Mouse (Mus musculus): ENCODE results near the gene Abtb1. TPM values are rescaled to one million over a fixed set of nuclear protein-coding genes. Genes with fewer than 3 reads are reported as not detected.

Abtb1 gene
- polyA plus RNA-seq, 1 experiment: 41.3 TPM

DNA sequence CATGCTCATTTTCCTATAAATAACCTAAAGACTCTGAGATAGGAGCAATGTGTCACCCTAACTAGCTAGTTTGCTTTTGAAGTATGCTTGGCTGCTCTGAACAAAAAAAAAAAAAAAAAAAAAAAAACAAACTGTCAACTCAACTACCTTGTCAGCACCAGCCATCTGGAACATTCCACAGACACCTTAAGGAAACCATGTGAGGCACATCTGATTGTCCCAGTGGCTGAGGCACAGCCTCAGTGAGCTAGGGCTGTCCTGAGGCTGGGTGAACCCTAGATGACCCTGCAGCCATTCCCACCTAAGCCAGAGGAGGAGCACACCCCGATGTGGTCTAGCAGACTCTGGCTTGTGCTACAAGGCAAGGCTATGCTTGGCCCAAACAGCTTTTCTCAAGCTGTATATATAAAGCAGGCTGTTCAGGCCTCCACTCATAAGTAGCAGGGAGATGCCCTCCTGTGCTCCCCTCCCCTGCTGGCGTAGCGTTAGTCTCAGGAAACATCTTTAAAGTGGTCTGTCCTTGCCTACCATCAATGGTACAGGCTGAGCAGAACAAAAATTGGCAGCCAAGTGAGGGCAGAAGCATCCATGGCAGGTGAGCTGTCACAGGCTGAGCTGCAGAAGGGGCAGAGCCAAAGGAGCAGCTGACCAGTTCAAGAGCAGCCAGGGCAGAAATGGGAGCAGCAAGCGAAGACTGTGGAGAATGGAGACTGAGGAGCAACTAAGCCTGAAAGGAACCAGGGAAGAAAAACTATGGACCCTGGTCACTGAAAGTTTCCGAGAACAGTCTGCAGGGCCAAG is 8.2 kb downstream of the Abtb1 start:
- DNase-seq (ENCODE audit: low read depth, low spot score): no peak
- WGBS: 79% methylated on average over 5 of the region's 5 CpGs

GRCm38 (mm10) chr6:88832663-88833062 is 9.1 kb downstream of the Abtb1 start:
- 80% methylated on average over 5 of the region's 5 CpGs for WGBS
- DNase-seq (ENCODE audit: low read depth, low spot score): no peak

- DNase-seq (ENCODE audit: low read depth, low spot score): peak; percentile 33
- 23% methylated on average over 8 of the region's 8 CpGs for WGBS
Measured at GRCm38 (mm10) chr6:88831456-88831855, 10.3 kb downstream of the Abtb1 start.

DNA sequence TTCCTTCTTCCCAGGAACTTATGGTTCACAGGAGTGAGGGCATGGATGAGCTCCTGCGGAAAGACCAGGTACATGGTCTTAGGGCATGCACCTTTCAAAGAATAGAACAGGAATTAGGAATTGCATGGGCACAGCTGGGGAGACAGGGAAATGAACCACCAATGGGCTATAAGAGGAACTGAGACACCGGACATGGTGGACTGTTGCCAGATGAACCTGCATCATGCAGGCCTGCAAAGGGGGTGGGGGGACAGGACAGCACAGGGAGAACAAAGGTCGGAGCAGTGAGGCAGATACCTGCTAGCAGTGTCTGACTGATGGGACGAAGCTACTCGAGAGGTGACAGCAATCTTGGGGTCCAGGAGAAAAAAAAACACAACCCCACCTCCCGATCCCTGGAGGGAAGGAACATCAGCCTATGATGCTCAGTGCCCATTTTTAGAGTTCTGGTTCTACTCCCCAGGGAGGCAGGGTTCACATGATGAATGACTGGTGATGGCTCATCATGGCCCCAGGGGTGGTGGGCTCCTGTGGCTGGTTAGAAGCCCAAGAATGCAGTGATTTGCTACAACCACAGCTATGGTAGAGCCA is 11.6 kb downstream of the Abtb1 start:
- WGBS: 80% methylated on average over 6 of the region's 6 CpGs
- no peak for DNase-seq (ENCODE audit: low read depth, low spot score)

- DNase-seq (ENCODE audit: low read depth, low spot score): no peak
- WGBS: 80% methylated on average over 4 of the region's 4 CpGs
Measured at GRCm38 (mm10) chr6:88829579-88829978, 12.2 kb downstream of the Abtb1 start.

DNA sequence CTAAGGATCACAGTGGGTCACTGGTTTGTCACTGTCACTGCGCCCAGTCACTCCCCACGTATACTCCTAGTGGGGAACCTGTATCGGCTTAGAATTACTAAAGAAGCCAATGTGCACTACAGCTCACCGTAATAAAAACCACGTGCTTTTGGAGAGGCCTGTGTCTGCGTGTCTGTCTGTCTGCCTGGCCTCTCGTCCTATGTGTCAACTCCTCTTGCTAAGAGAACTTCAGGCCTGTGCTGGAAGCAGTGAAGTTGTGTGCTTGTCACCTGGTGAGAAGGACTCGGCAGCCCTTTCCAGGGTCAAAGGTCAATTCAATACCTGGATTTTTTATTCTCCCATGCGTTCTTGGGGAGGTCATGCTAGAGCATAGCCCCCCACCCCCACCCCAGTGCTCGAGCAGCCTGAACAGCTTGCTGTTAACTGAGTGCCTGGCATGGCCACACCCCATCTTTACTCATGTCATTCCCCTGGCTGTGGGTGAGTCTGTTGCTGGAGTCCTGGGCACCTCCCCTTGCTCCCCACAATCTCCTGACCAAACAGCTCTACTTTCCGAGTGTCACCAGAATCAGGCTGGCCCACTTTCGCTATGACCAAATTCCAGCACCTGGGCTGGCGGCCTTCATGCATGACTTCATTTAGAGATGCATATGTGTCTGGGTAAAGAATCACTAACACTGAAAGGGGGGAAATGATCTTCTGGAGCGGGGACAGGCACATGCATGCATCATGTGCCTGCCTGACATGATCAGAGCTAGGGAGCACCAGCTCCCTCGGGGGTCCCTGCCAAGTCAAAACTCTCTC is 13.4 kb downstream of the Abtb1 start:
- no peak for DNase-seq (ENCODE audit: low read depth, low spot score)
- WGBS: 63% methylated on average over 15 of the region's 15 CpGs

GRCm38 (mm10) chr6:88827395-88828205 is 14.2 kb downstream of the Abtb1 start:
- no peak for DNase-seq (ENCODE audit: low read depth, low spot score)
- WGBS: 70% methylated on average over 13 of the region's 13 CpGs

- WGBS: 75% methylated on average over 3 of the region's 3 CpGs
- DNase-seq (ENCODE audit: low read depth, low spot score): no peak
Measured at GRCm38 (mm10) chr6:88826965-88827364, 14.8 kb downstream of the Abtb1 start.

- no peak for DNase-seq (ENCODE audit: low read depth, low spot score)
- 38% methylated on average over 6 of the region's 6 CpGs for whole genome bisulfite sequencing
Measured at GRCm38 (mm10) chr6:88826545-88826944, 15.2 kb downstream of the Abtb1 start.

DNA sequence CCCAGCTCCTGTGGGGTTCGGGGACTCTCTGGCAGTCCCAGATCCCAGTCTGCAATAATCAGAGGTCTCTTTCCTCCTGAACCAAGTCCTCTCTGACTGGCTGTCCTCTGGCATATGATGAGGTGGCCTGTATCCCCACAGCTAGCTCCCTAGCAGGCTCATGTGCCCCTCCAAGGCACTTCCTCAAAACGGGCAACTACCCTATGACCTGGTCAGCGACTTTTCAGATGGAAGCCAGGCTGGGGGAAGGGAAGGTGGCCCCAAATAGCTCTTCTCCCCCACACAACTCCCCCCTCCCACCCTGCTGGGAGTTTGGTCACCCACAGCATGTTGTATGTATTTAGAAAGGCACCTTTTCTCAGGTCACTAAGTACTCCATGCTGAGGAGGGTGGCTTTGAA is 15.7 kb downstream of the Abtb1 start:
- no peak for DNase-seq (ENCODE audit: low read depth, low spot score)
- 45% methylated on average over 3 of the region's 3 CpGs for WGBS

DNA sequence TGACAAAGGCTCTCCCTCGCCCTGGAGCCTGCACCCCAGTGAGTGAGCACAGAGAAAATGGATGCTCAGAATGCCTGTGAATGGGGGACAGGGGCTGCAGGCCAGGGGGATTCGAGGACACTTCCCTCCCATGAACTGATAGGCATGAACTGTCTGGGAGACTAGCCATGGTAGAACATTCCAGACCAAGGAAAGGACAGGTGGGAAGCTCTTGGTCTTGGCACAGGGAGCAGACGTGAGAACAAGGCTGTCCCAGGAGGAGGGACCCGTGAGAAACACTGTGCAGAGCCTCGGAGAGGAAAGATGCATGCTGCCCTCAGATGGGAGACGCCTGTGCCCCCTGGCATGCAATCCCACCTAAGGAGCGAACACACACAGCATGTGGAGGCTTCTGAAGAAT is 17.6 kb downstream of the Abtb1 start:
- WGBS: 69% methylated on average over 7 of the region's 7 CpGs
- no peak for DNase-seq (ENCODE audit: low read depth, low spot score)

DNA sequence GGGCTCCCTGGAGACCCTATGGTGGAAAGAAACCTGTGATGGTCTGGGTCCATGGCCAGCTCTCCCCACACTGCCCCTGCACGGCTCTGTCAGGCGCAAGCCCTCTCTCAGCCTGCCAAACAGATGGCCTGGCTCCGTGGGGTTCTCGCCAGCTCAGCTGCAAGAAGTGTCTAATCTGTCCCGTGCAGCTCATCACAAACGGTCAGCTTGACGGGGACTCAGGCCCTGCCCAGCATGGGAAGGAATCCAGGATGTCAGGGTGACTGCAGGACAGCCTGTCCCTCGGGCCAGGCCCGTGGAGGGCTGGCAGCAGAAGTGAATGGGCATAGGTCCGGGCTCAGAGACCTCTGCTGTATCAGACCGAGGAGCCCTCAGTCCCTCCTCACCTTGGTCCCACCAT is 19.9 kb downstream of the Abtb1 start:
- no peak for DNase-seq (ENCODE audit: low read depth, low spot score)
- 82% methylated on average over 11 of the region's 11 CpGs for WGBS

- DNase-seq (ENCODE audit: low read depth, low spot score): no peak
- WGBS: 91% methylated on average over 6 of the region's 6 CpGs
Measured at GRCm38 (mm10) chr6:88821294-88821693, 20.5 kb downstream of the Abtb1 start.

DNA sequence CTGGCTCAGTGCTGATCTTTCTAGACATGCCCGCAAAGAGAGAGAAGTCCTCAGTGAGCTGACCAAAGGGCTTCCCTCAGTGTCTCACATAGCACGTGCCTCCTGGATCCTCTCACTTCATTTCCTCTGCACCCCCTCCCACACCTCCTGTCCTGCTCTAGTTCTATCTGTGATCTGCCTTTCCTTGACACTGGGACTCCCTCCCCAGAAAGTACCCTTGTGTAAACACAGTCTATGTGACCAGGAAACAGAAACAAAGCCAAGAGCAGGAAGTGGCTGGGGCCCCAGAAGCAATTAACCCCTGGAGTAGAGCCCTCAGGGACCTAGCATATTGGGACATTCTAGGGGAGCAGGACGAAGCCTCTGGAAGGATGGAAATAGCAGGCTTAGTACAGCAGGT is 20.9 kb downstream of the Abtb1 start:
- no peak for DNase-seq (ENCODE audit: low read depth, low spot score)
- 20% methylated on average over 3 of the region's 3 CpGs for WGBS

- WGBS: 53% methylated on average over 3 of the region's 3 CpGs
- DNase-seq (ENCODE audit: low read depth, low spot score): no peak
Measured at GRCm38 (mm10) chr6:88816913-88817312, 24.9 kb downstream of the Abtb1 start.

GRCm38 (mm10) chr6:88815489-88815888 is 26.3 kb downstream of the Abtb1 start:
- 81% methylated on average over 3 of the region's 3 CpGs for WGBS
- DNase-seq (ENCODE audit: low read depth, low spot score): no peak

GRCm38 (mm10) chr6:88815036-88815435 is 26.7 kb downstream of the Abtb1 start:
- 86% methylated on average over 3 of the region's 3 CpGs for WGBS
- DNase-seq (ENCODE audit: low read depth, low spot score): no peak

DNA sequence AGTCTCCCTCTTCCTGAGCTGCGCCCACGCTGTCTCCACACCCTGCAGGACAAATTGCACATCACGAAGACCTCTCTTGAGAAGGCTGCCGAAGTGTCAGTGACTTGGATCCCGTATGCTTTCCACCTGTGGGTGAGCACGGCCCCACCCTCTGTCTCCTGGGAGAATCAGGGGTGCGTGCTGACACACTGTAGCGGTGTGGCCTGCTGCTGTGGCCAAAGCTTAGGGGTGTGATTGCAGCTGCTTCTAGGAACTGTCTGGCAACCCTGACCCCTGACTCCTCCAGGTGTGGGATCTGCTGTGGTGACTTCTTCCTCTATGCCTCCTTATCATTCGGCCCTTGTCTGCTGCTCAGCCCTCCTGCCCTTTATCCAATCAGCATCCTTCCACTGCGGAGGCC is 28.0 kb downstream of the Abtb1 start:
- DNase-seq (ENCODE audit: low read depth, low spot score): no peak
- WGBS: 72% methylated on average over 10 of the region's 10 CpGs

- WGBS: 87% methylated on average over 3 of the region's 3 CpGs
- no peak for DNase-seq (ENCODE audit: low read depth, low spot score)
Measured at GRCm38 (mm10) chr6:88812886-88813285, 28.9 kb downstream of the Abtb1 start.

DNA sequence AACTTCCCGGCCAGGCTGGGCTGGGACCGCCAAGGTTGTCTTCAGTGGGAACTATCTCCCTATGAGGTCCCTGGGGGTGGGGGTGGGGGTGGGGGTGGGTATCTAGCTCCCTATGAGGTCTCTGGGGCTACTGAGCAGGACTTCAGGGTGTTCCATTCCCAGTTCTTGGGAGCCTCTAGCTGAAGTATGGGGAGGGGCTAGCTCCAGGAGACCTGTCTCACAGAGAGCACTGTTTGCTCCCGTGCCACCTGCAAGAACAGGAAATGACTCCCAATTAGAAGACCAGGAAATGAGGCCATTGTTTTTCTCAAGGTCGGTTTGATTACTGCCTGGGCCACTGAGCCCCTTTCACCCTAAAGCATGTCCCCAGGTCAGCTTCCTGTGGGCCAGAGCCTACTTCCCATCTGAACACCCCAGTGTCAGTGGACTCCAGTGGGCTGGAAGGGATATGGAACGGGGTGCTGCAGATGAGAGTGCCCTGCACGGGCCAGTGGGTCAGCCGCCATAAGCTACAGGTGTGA is 29.8 kb downstream of the Abtb1 start:
- WGBS: 40% methylated on average over 7 of the region's 7 CpGs
- DNase-seq (ENCODE audit: low read depth, low spot score): no peak

Data from large intestine, adult 2 months (tissue).